Mouse (Mus musculus) forebrain, embryonic 13.5 days (tissue): ENCODE data around the gene Kcnf1. TPM values are rescaled to one million over a fixed set of nuclear protein-coding genes. Genes with fewer than 3 reads are reported as not detected.

ENCODE experiments used
- ATAC-seq: fragments of 200-750 bp; cut with Nextera tagmentation; 2 replicates; pipeline ENCODE4 v1.8.0; 2017
- H3K27ac ChIP-seq: fragments of 300-500 bp; sonication (generic); 2 replicates; pipeline ENCODE4 v1.5.1; 2015; ENCODE audit warnings: inconsistent platforms, mild to moderate bottlenecking, moderate library complexity
- H3K27me3 ChIP-seq: fragments of 300-500 bp; sonication (generic); 2 replicates; pipeline ENCODE4 v1.6.1; 2015; ENCODE audit warnings: mild to moderate bottlenecking, inconsistent platforms
- H3K36me3 ChIP-seq: fragments of 300-500 bp; sonication (generic); 2 replicates; pipeline ENCODE4 v1.6.1; 2015; ENCODE audit warnings: mild to moderate bottlenecking, inconsistent platforms; ENCODE audit not compliant: poor library complexity, severe bottlenecking
- H3K4me1 ChIP-seq: fragments of 300-500 bp; sonication (generic); 2 replicates; pipeline ENCODE4 v1.6.1; 2015; ENCODE audit warnings: inconsistent platforms
- H3K4me2 ChIP-seq: fragments of 300-500 bp; sonication (generic); 2 replicates; pipeline ENCODE4 v1.6.1; 2015; ENCODE audit warnings: inconsistent platforms, mild to moderate bottlenecking, moderate library complexity
- H3K4me3 ChIP-seq: fragments of 300-500 bp; sonication (generic); 2 replicates; pipeline ENCODE4 v1.5.1; 2015; ENCODE audit warnings: mild to moderate bottlenecking, inconsistent platforms
- H3K9ac ChIP-seq: fragments of 300-500 bp; sonication (generic); 2 replicates; pipeline ENCODE4 v1.6.1; 2015; ENCODE audit warnings: mild to moderate bottlenecking, inconsistent platforms
- H3K9me3 ChIP-seq: fragments of 300-500 bp; sonication (generic); replicated peaks from 2 replicates; pipeline ENCODE4 v1.6.1; 2016; ENCODE audit warnings: inconsistent platforms
- WGBS: fragments of 180-500 bp; shearing (Covaris S2); methylation state at CpG from one replicate; pipeline ENCODE4 v1.1.7; 2015; 5-methylcytosine and 5-hydroxymethylcytosine counted together
- polyA plus RNA-seq: library from polyadenylated mRNA; unstranded; fragments of >200 nt; fragmentation: Nextera tagmentation; extraction: Ambion mirVana; gene quantifications from 2 replicates; pipeline ENCODE4 v1.2.1, GENCODE M21; 2015

Gene Kcnf1
- polyA plus RNA-seq, 1 experiment from 2014 or later: 2.6 TPM

DNA sequence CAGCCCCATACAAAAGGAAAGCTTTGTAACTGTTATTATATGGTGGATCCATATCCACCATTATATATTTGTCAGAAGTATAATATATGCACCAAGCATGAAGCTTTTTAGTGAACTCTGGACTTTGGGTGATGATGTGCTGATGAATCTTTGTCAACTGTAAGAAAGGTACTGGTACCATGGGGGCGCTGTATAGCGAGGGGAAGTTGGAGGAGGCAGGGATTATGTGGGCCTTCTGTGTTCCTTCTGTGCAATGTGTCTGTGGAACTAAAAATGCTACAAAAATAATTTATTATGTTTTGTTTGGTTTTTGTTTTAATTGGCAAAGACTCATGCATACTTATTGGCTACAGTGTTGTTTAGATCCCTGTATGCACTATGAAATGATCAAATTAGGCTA is 16.2 kb upstream of the Kcnf1 start:
- no peaks in the 10 kb centered on the region for H3K36me3 ChIP-seq
- H3K4me1 ChIP-seq: no peaks in the 10 kb centered on the region
- no peak overlapping the region for H3K9ac ChIP-seq
- H3K4me2 ChIP-seq: no peak overlapping the region
- no peaks in the 10 kb centered on the region for H3K27me3 ChIP-seq
- WGBS: 93% methylated on average over 2 of the region's 2 CpGs
- no peak overlapping the region for H3K4me3 ChIP-seq
- no peak for ATAC-seq
- no peaks in the 10 kb centered on the region for H3K9me3 ChIP-seq
- H3K27ac ChIP-seq: no peak overlapping the region

DNA sequence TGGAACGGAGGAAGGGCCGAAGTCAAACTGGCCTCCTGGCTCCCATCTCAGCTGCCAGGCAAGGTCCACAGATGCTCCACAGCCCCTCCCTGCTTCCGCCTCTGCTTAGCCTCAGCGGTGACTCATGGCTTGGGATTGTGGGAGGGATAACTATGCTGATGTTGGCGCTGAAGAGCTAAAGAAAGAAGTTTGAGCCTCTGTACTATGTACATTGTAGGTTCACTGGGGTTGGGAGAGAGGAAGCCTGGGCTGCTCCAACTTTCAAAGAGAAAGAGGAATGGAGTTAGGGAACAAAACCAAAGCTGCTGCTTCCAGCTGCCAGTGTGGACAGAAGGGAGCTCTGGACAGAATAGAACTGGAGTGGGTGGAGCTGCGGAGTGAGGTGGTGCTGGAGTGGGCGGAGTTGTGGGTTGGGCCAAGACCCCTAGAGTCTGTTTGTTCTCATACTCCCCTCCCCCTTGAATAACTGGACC is 7.7 kb upstream of the Kcnf1 start:
- peak; percentile 70; the same call in 1 of the 2 replicates for ATAC-seq
- Histone ChIP-seq H3K27ac (no peak overlapping the region), H3K4me1 (peaks cover 18% of the 10 kb centered on the region), H3K4me3 (no peak overlapping the region), H3K4me2 (peak overlapping the region; percentile 10; the same call in 1 of the 2 replicates), H3K27me3 (no peaks in the 10 kb centered on the region), H3K9me3 (no peaks in the 10 kb centered on the region), H3K36me3 (no peaks in the 10 kb centered on the region), H3K9ac (no peak overlapping the region)
- 27% methylated on average over 7 of the region's 7 CpGs for WGBS

DNA sequence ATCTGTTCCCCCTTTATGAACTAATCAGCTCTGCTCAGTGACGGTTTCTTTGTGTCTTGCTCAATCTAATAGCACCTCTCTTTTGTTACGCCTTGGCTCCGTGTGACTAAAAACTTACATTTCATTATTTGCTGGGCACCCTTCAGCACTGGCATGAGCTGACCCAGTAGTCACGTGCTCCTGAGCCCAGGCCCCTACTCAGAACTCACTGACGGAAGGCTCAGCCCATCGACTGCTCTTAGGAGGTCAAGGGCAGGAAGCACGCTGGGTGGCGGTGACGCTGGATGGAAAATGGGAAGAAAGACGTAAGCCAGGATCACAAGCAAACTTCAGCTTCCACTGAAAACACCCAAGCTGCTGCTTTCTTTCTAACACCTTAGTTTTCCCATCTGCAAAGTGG is 7.1 kb upstream of the Kcnf1 start:
- WGBS: 30% methylated on average over 10 of the region's 10 CpGs
- no peaks in the 10 kb centered on the region for H3K36me3 ChIP-seq
- peak; percentile 30; the same call in 1 of the 2 replicates for ATAC-seq

DNA sequence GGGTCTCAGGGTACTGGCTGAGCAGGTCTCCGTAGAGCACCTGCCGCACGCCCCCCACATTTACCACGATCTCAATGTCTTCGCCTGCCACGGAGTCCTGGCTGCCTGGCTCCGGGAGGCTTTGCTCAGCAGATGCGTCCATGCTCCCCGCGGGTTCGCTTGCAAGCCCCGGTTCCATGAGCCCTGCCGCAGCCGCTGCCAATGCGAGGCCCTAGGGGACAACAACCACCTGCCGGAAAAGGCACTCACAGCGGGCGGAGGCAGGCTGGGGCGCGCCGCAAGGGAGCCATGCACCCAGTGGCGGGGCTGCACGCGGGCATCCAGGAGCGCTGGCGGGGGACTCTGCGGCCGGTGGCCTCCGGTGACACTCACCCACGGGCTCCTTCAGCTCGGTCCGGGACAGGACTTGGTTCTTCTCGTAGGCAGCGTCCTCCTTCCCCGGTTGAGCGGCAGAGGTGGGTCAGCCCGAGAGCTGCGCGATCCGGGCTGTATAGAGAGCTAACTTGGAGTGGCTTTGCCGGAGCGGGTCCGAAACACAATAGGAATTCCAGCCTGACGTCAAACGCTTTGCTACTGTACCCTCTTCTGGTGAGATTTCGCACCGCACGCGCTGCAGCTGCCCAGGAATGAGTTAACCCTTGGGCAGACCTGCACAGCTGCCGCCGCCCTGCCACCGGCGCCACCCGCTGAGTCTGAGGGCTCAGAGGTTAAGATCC is 489 bp downstream of the Kcnf1 start:
- H3K9me3 ChIP-seq: no peaks in the 10 kb centered on the region
- no peaks in the 10 kb centered on the region for H3K36me3 ChIP-seq
- H3K4me3 ChIP-seq: peak overlapping the region; percentile 58
- H3K4me2 ChIP-seq: peak overlapping the region; percentile 99
- peaks cover 28% of the 10 kb centered on the region for H3K27me3 ChIP-seq
- ATAC-seq: peak; percentile 84
- H3K4me1 ChIP-seq: peaks cover 20% of the 10 kb centered on the region
- under 1% methylated on average over 54 of the region's 54 CpGs for WGBS
- peak overlapping the region; percentile 73 for H3K9ac ChIP-seq
- 0 out of 2 replicates have a peak overlapping the region, but pooled peaks have one; percentile 40 for H3K27ac ChIP-seq

More for the DNA sequence above, 7.1 kb upstream of the Kcnf1 start:
- Histone ChIP-seq H3K27ac (no peak overlapping the region), H3K4me1 (peaks cover 18% of the 10 kb centered on the region), H3K4me2 (no peak overlapping the region), H3K4me3 (no peak overlapping the region), H3K9me3 (no peaks in the 10 kb centered on the region), H3K27me3 (no peaks in the 10 kb centered on the region), H3K9ac (no peak overlapping the region)

GRCm38 (mm10) chr12:17175531-17175951 is 1.1 kb downstream of the Kcnf1 start:
- peak overlapping the region; percentile 58 for H3K4me3 ChIP-seq
- peak overlapping the region; percentile 73 for H3K9ac ChIP-seq
- 17% methylated on average over 25 of the region's 25 CpGs for whole genome bisulfite sequencing
- H3K4me2 ChIP-seq: peak overlapping the region; percentile 99
- peak; percentile 19; the same call in 1 of the 2 replicates for ATAC-seq
- H3K36me3 ChIP-seq: no peaks in the 10 kb centered on the region
- H3K27me3 ChIP-seq: peaks cover 28% of the 10 kb centered on the region
- no peak overlapping the region for H3K27ac ChIP-seq
- peaks cover 20% of the 10 kb centered on the region for H3K4me1 ChIP-seq
- no peaks in the 10 kb centered on the region for H3K9me3 ChIP-seq

DNA sequence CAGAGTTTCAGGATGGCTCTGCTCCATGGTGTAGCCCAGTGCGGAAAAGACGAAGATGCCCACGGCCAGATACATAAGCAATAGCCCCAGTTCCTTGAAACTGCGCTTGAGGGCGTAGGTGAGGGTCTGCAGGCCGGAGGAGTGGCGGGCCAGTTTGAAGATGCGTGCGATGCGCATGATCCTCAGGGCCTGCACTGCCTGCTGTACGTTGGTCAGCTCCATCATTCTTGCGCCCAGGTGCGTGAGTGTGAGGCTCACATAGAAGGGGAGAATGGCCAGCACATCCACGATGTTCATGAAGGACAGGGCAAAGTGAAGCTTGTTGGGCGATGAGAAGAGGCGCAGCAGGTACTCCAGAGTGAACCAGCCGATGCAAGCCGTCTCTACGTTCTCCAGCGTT is 1.6 kb downstream of the Kcnf1 start:
- Histone ChIP-seq H3K9ac (peak overlapping the region; percentile 73; the same call in 1 of the 2 replicates), H3K27ac (no peak overlapping the region), H3K36me3 (no peaks in the 10 kb centered on the region), H3K4me3 (peak overlapping the region; percentile 58), H3K4me2 (peak overlapping the region; percentile 99), H3K4me1 (peaks cover 20% of the 10 kb centered on the region), H3K9me3 (no peaks in the 10 kb centered on the region), H3K27me3 (peaks cover 28% of the 10 kb centered on the region)
- ATAC-seq: no peak
- whole genome bisulfite sequencing: 81% methylated on average over 20 of the region's 20 CpGs

- Histone ChIP-seq H3K27me3 (peaks cover 28% of the 10 kb centered on the region), H3K9me3 (no peaks in the 10 kb centered on the region), H3K4me3 (no peak overlapping the region), H3K4me2 (peak overlapping the region; percentile 99; the same call in 1 of the 2 replicates), H3K27ac (no peak overlapping the region), H3K4me1 (peaks cover 20% of the 10 kb centered on the region), H3K36me3 (no peaks in the 10 kb centered on the region), H3K9ac (no peak overlapping the region)
- ATAC-seq: no peak
- WGBS: 87% methylated on average over 10 of the region's 10 CpGs
Observed at GRCm38 (mm10) chr12:17174134-17174893, 2.4 kb downstream of the Kcnf1 start.

- no peak for ATAC-seq
- WGBS: 89% methylated on average over 10 of the region's 10 CpGs
- no peak overlapping the region for H3K27ac ChIP-seq
- H3K36me3 ChIP-seq: no peaks in the 10 kb centered on the region
- no peaks in the 10 kb centered on the region for H3K9me3 ChIP-seq
- H3K27me3 ChIP-seq: peaks cover 19% of the 10 kb centered on the region
- peaks cover 5% of the 10 kb centered on the region for H3K4me1 ChIP-seq
- no peak overlapping the region for H3K4me3 ChIP-seq
- no peak overlapping the region for H3K9ac ChIP-seq
- H3K4me2 ChIP-seq: no peak overlapping the region
Observed at GRCm38 (mm10) chr12:17170406-17170805, 6.3 kb downstream of the Kcnf1 start.

GRCm38 (mm10) chr12:17166116-17166515 is 10.6 kb downstream of the Kcnf1 start:
- Histone ChIP-seq H3K9ac (no peak overlapping the region), H3K27me3 (no peaks in the 10 kb centered on the region), H3K27ac (no peak overlapping the region), H3K4me2 (no peak overlapping the region), H3K9me3 (no peaks in the 10 kb centered on the region), H3K4me3 (no peak overlapping the region), H3K4me1 (no peaks in the 10 kb centered on the region), H3K36me3 (no peaks in the 10 kb centered on the region)
- ATAC-seq: no peak
- 93% methylated on average over 2 of the region's 2 CpGs for WGBS

- no peak overlapping the region for H3K9ac ChIP-seq
- H3K9me3 ChIP-seq: no peaks in the 10 kb centered on the region
- no peak overlapping the region for H3K4me2 ChIP-seq
- H3K4me1 ChIP-seq: no peaks in the 10 kb centered on the region
- WGBS: 94% methylated on average over 3 of the region's 3 CpGs
- no peak overlapping the region for H3K27ac ChIP-seq
- ATAC-seq: no peak
- H3K4me3 ChIP-seq: no peak overlapping the region
- H3K36me3 ChIP-seq: no peaks in the 10 kb centered on the region
- H3K27me3 ChIP-seq: no peaks in the 10 kb centered on the region
Observed at GRCm38 (mm10) chr12:17163996-17164395, 12.7 kb downstream of the Kcnf1 start.

GRCm38 (mm10) chr12:17159549-17159948 is 17.1 kb downstream of the Kcnf1 start:
- ATAC-seq: peak; percentile 27; the same call in 1 of the 2 replicates
- no peak overlapping the region for H3K4me2 ChIP-seq
- no peak overlapping the region for H3K9ac ChIP-seq
- H3K27ac ChIP-seq: no peak overlapping the region
- H3K36me3 ChIP-seq: no peaks in the 10 kb centered on the region
- no peaks in the 10 kb centered on the region for H3K9me3 ChIP-seq
- no peak overlapping the region for H3K4me3 ChIP-seq
- WGBS: 82% methylated on average over 7 of the region's 7 CpGs
- no peaks in the 10 kb centered on the region for H3K4me1 ChIP-seq
- H3K27me3 ChIP-seq: no peaks in the 10 kb centered on the region

GRCm38 (mm10) chr12:17157558-17157957 is 19.1 kb downstream of the Kcnf1 start:
- H3K36me3 ChIP-seq: no peaks in the 10 kb centered on the region

More at GRCm38 (mm10) chr12:17157558-17157957, 19.1 kb downstream of the Kcnf1 start:
- H3K9me3 ChIP-seq: no peaks in the 10 kb centered on the region
- no peak overlapping the region for H3K9ac ChIP-seq
- H3K27me3 ChIP-seq: no peaks in the 10 kb centered on the region
- H3K4me3 ChIP-seq: no peak overlapping the region
- no peak overlapping the region for H3K4me2 ChIP-seq
- no peak for ATAC-seq
- WGBS: 95% methylated on average over 15 of the region's 15 CpGs
- no peaks in the 10 kb centered on the region for H3K4me1 ChIP-seq
- no peak overlapping the region for H3K27ac ChIP-seq
